Mouse (Mus musculus): Measurements from ENCODE around the gene Tubgcp6. TPM values are rescaled to one million over a fixed set of nuclear protein-coding genes. Genes with fewer than 3 reads are reported as not detected.

The Tubgcp6 gene
- 1 to 10 TPM; 7.2 to 7.3 TPM for total RNA-seq (2021)
- long read RNA-seq, experiment 1, full-length matches to known transcripts: 3 of 11 reads
- long read RNA-seq, experiment 1, partial matches to known transcripts: 4 of 11 reads
- long read RNA-seq, experiment 1, other reads (novel, unspliced or antisense): 4 of 11 reads
- long read RNA-seq, experiment 2, full-length matches to known transcripts: 14 of 20 reads
- long read RNA-seq, experiment 2, partial matches to known transcripts: 2 of 20 reads
- long read RNA-seq, experiment 2, other reads (novel, unspliced or antisense): 4 of 20 reads

- intact Hi-C loops (cut with DNase I; ENCODE audit: low total_unique reads): no loop called here
- DNase-seq: peak; percentile 94
Observed at GRCm38 (mm10) chr15:89122649-89123366, at the start of gene Tubgcp6. Gene Tubgcp6 (minus strand): TSS chr15:89123112.

GRCm38 (mm10) chr15:89172276-89172935, 49.5 kb upstream of the Tubgcp6 start:
- intact Hi-C loops (cut with DNase I; ENCODE audit: low total_unique reads): no loop called here

GRCm38 (mm10) chr15:89171526-89172051, 48.7 kb upstream of the Tubgcp6 start:
- intact Hi-C loops (cut with DNase I; ENCODE audit: low total_unique reads): no loop called here
- DNase-seq: no peak

More at GRCm38 (mm10) chr15:89172276-89172935, 49.5 kb upstream of the Tubgcp6 start:
- no peak for DNase-seq

GRCm38 (mm10) chr15:89170102-89170501, 47.2 kb upstream of the Tubgcp6 start:
- intact Hi-C loops (cut with DNase I; ENCODE audit: low total_unique reads): no loop called here
- DNase-seq: no peak

- intact Hi-C loops (cut with DNase I; ENCODE audit: low total_unique reads): no loop called here
- DNase-seq: peak; percentile 74
Observed at GRCm38 (mm10) chr15:89169431-89169830, 46.5 kb upstream of the Tubgcp6 start.

- no peak for DNase-seq
- intact Hi-C loops (cut with DNase I; ENCODE audit: low total_unique reads): no loop called here
Observed at GRCm38 (mm10) chr15:89168922-89169321, 46.0 kb upstream of the Tubgcp6 start.

GRCm38 (mm10) chr15:89165478-89165877, 42.6 kb upstream of the Tubgcp6 start:
- intact Hi-C loops (cut with DNase I; ENCODE audit: low total_unique reads): no loop called here
- DNase-seq: no peak

- intact Hi-C loops (cut with DNase I; ENCODE audit: low total_unique reads): loop anchor here (5.0 kb wide), 1 partner anchor 46 kb away; no protein-coding TSS in a partner anchor
- DNase-seq: no peak
Observed at GRCm38 (mm10) chr15:89161397-89161796, 38.5 kb upstream of the Tubgcp6 start.

- no peak for DNase-seq
- intact Hi-C loops (cut with DNase I; ENCODE audit: low total_unique reads): no loop called here
Observed at GRCm38 (mm10) chr15:89158516-89158915, 35.6 kb upstream of the Tubgcp6 start.

GRCm38 (mm10) chr15:89157954-89158353, 35.0 kb upstream of the Tubgcp6 start:
- intact Hi-C loops (cut with DNase I; ENCODE audit: low total_unique reads): no loop called here

GRCm38 (mm10) chr15:89152312-89152711, 29.4 kb upstream of the Tubgcp6 start:
- no peak for DNase-seq
- intact Hi-C loops (cut with DNase I; ENCODE audit: low total_unique reads): no loop called here

More at GRCm38 (mm10) chr15:89157954-89158353, 35.0 kb upstream of the Tubgcp6 start:
- DNase-seq: peak; percentile 70

- intact Hi-C loops (cut with DNase I; ENCODE audit: low total_unique reads): no loop called here
- DNase-seq: no peak
Observed at GRCm38 (mm10) chr15:89150041-89150390, 27.1 kb upstream of the Tubgcp6 start.

GRCm38 (mm10) chr15:89149271-89150040, 26.5 kb upstream of the Tubgcp6 start, which contains the start of gene Mapk11:
Gene Mapk11 (minus strand): TSS chr15:89149628.
- DNase-seq: no peak
- intact Hi-C loops (cut with DNase I; ENCODE audit: low total_unique reads): no loop called here

- intact Hi-C loops (cut with DNase I; ENCODE audit: low total_unique reads): no loop called here
- no peak for DNase-seq
Observed at GRCm38 (mm10) chr15:89148496-89149270, 25.8 kb upstream of the Tubgcp6 start.

- DNase-seq: no peak
- intact Hi-C loops (cut with DNase I; ENCODE audit: low total_unique reads): no loop called here
Observed at GRCm38 (mm10) chr15:89147895-89148294, 25.0 kb upstream of the Tubgcp6 start.

GRCm38 (mm10) chr15:89147456-89147855, 24.5 kb upstream of the Tubgcp6 start:
- intact Hi-C loops (cut with DNase I; ENCODE audit: low total_unique reads): no loop called here
- DNase-seq: no peak

GRCm38 (mm10) chr15:89147024-89147423, 24.1 kb upstream of the Tubgcp6 start:
- intact Hi-C loops (cut with DNase I; ENCODE audit: low total_unique reads): no loop called here

GRCm38 (mm10) chr15:89146537-89146936, 23.6 kb upstream of the Tubgcp6 start:
- DNase-seq: no peak
- intact Hi-C loops (cut with DNase I; ENCODE audit: low total_unique reads): no loop called here

More at GRCm38 (mm10) chr15:89147024-89147423, 24.1 kb upstream of the Tubgcp6 start:
- DNase-seq: no peak
